Mouse (Mus musculus) cerebellum, adult (tissue): Measurements from ENCODE around the gene Fmnl2.
A peak's percentile ranks its signal among the peaks of the same experiment; 100 is the strongest.

ENCODE experiments used
- ATAC-seq: cut with Nextera tagmentation; 2 replicates; pipeline ENCODE4 v1.9.2; 2017; ENCODE audit warnings: mild to moderate bottlenecking, moderate library complexity, mixed read lengths; ENCODE audit not compliant: insufficient number of reproducible peaks, low FRiP score, low TSS enrichment

The Fmnl2 gene

DNA sequence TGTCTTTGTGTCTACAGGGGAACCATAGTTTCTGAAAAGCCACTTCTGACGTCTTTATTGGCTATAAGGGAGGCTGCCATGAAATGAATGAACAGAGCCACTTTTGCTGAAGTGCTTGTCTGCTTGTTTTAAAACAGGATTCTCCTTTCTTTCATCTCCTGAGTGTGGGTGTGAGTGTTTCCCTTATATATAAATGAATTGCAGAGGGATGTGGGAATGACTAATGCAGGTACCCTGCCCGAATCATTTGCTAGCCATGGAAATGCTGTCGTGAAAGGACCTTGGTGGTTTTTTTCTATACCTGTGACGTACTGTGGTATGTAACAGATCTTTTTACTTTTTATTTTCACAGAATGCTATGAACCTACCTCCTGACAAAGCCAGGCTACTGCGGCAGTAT lies 156.8 kb downstream of the Fmnl2 start:
- no peak for ATAC-seq

DNA sequence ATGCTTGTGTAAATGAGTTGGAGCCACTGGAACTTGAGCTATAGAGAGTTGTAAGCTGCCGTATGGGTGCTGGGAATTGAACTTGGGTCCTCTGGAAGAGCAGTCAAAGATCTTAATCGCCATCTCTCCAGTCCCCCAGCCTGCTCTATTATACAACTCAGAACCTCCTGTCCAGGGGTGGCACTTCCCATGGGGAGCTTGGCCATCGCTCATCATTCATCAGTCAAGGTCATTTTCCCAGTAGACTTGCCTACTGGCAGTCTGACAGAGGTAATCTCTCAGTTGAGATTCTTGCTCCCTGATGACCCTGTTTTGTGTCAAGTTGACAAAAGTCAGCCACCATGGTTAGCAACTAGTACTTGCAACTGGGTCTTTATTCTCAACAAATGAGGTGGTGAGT lies 165.3 kb downstream of the Fmnl2 start:
- no peak for ATAC-seq

DNA sequence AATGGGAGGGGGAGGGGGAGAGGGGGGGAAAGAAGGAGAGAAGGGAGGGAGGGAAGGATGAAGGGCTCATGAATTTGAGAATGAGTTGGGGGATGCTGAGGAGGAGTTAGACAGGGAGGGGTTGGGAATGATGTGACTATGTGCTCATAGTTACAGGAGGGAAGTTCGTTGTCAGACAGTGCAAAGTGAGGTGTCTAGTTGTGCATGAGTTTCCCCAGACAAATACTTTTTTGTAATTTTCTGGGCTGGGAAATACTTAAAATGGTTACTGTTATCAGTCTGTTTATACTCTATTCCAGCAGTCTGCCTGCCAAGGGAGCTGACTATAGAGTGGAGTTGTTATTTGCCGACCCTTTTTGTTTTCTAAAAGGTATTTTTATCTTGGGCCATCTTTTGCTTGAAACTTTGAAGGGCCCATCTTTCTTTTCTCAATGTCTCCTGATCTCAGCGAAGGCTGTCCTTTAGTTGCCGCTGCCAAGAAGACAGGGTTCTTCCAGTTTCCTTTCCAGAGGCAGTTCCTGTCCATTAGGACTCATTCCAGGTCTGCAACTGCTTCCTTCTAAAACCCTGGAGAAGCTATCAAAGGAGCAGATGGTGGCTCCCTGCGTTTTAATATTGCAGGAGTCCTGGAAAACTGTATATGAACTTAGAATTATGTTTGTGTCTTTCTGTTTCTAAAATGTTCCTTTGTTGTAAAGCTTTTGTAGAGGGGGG lies 168.6 kb downstream of the Fmnl2 start:
- no peak for ATAC-seq

DNA sequence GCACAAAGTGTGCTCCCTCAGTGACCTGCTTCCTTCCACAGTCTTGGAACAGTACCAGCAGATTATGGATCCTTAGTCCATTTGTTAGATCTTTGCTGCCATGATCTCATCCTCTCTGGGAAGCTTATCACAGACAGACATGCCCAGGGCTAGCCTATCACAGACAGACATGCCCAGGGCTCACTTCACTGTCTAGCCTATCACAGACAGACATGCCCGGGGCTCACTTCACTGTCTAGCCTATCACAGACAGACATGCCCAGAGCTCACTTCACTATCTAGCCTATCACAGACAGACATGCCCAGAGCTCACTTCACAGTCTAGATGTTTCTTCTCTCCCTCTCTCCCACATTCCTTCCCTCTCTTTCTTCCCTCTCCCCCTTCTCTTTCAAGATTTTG lies 171.2 kb downstream of the Fmnl2 start:
- ATAC-seq: no peak

DNA sequence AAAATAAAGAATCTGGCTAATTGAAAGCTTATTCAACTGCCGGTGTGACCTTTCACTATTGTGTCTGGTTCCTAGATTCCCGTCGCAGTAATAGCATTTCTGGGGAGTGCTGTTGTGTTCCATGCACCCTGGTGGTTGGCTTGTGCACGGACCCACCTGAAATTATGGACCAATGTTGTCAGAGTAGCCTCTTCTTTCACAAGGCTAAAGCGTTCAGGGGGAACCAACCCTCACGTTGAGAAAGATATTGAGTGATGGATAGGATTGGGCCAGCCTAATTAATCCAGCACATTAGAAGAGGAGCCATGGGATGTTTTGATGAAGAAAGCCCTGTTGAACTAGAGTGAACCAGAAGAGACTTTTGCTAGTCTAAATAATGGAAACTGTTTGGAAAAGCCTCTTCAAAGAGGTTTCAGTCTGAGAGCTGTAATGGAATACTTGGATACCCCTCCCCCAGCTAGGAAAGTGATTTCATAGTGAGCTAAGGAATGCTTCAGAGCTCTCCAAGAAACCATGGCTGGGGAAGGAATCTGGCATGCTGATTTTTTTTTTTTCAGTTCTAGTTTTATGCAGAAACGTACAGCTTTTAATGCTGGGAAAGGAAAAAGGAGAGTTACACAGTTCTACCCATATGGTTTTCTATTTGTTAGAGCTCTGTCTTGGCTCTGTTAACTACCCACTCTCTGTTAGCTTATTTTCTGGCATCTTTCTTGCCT lies 172.2 kb downstream of the Fmnl2 start:
- ATAC-seq: no peak

DNA sequence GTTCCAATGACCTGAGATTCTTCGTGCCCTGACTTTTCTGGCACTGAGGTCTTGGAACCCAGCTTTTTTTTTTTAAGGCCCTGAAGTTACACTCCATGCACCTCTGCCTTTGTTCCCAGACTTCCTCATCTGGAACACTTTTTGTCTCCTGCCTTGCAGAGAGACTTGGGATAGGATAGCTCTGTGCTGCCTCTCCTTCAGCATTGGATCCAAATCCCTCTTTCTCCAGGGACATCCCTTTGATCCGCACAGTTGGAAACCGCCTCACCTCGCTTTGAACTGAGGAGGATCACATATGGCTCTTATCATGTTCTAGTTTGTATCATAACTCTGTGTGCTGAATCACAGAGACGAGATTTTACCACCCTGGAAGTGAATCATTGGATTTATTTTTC lies 172.8 kb downstream of the Fmnl2 start:
- no peak for ATAC-seq

DNA sequence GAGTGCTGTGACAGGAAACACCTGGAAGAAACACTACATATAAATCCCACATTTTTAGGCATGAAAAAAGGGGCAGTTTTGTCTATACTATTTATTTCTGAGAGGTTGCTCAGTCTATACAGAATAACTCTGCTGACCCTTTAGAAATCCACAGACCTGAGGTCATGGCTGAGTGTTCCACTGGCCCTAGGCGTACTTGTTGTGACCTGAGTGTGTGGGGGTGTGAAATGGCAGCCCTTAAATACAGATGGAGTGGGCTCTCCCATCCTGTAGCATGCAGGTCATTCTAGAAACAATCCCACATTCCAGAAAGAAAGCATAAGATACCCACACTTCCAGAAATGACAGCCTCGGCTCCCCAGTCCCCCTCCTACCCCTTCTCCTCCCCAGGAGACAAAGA lies 180.6 kb downstream of the Fmnl2 start:
- no peak for ATAC-seq

DNA sequence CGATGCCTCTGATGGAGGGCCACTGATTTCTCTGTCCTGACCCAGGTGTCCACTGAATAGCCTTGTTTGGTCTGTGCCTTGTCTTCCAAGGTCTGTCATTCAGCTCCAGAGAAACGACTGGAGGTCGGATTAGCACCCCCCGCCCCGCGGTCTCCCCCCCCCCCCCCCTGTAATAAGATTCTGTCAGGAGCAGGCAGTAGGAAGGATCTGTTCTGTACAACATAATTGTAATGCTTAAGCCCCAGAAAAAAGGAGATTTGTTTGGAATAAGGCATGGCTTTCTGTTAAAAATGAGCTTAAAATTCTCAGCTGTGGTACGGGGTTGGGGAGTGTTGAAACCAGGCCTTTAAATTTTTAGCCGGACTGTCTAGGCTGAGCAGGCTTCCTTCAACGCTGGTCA lies 181.1 kb downstream of the Fmnl2 start:
- ATAC-seq: no peak

DNA sequence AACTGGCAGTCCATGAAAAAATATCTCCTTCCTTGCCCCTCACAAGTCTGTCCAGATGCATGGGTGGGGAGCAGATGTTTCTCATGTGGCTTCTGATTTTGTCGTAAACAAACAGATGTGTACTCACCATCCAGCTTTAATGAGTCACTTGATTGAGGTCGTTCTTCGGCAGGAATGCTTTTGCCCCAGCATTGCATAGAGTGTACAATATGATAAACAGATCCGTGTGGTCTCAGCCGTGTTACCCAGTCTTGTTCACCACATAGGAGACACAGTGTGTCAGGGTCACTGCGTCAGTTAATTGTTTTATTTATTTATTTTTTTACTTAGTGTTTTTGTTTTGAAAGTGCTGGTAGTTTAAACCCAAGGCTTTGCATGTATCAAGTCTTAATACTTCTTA lies 189.4 kb downstream of the Fmnl2 start:
- ATAC-seq: no peak

DNA sequence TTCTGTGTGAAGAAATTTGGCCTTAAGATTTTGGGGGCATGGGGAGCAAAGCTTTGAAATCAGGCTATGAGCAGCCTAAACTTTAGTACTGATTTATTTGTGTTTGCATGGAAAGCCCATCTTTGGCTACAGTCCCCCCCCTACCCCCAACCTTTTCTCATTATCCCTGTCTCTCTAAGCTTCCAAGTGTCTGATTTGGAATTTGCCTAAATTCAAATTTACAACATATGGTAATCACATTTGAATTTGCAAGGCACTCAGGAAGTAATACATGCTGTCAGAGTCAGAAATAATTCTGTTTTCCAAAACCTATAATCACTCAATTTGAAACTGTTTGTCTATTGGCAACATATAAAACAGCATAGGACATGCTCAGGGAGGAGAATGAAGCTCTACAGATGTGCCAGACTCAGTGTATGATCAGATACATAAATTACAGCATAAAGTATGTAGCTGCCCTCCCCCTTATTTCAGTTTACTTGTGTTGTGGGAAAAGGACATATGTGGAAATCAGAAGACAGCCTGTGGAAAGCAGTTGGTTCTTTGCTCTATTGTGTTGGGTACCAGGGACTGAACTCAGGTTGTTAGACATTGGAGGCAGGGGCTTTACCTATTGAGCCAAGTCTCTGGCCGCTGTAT lies 190.2 kb downstream of the Fmnl2 start:
- no peak for ATAC-seq

DNA sequence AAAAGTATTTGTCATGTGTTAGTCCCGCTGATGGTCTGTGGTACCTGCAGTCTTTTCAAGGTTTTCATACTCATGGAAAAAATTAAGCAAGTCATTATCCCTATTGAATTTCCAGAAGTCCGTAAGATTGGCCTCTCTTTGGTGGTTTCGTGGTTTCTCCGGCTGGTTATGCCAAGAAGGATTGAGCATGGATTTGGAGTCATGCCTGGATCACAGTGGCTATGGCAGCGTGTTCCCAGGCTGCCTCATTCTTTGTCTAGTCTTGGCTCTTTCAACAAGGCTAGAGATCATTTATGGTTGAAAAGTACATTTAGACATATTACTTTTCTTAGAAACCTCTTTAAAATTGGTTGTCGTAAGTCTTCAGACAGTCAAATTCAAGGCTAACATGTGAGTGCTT lies 192.7 kb downstream of the Fmnl2 start:
- no peak for ATAC-seq

DNA sequence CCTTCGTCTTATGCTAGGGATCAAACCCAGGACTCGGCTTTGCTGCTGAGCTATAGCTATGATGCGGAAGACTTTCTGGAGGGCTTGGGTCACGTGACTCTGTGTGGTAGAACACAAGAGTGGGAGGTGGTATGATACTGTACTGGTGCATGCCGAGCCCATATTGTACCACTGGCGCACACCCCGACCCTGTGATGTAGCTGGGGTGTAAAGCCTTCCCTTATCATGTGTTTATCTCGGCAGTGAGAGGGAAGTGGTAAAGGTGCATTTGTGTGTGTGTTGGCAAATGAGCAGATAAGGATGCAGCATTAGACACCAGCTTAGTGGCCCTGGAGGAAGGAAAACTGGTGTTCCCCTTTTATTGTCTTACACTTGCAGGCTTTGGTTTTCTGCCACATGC lies 193.8 kb downstream of the Fmnl2 start:
- no peak for ATAC-seq

DNA sequence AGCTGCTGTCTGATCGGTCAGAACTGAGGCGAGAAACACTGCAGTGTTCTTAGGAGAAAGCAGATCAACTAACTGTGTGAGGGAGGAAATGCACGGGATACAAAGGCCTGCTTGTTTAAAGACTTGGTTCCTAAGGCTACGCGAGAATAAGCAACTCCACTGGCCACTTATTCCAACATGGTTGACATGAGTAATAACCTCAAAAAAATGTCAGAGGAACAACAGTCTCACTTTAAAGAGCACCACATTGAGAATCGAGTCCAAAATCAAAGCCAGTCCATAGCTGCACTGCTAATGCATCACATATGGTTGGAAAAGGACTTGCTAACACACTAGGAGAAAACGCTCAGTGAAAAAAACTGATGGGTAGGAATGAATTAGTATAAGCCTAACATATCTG lies 196.1 kb downstream of the Fmnl2 start:
- ATAC-seq: no peak

DNA sequence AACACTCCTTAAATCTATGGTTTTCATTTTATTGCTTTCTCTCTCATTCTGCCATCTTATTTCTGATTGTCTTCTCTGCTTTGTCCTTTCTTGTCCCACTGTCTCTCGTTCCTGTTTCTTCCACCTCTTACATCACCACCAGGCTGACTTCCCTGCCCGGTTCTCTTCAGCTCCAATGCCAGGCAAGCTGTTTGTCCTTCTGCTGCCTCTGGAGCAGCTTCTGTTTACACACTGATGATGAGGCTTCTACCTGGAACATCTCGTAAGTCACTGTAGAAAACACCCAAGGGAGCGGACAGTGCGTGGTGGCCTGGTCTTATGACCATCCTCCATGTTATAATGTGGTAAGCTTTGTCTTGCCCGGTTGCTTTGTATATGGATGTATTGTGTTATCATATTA lies 198.9 kb downstream of the Fmnl2 start:
- ATAC-seq: no peak

DNA sequence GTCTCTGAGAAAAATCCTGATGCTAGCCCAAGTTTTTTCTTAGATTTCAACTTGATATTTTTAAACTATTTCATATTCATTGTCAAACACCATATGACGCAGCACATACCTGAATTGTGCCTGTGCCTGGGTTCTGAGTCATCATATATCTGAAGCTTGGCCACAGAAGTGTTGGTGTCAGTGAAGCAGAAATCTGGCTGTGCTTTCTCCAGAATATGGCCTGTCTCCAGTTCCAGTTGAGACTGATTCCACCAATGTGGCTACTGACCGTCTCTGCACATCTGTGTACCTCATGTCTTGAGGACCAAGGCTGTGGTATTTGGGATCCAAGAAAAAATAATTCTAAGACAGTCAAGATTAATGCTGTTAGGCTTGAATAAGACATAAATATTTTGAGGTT lies 199.6 kb downstream of the Fmnl2 start:
- ATAC-seq: no peak

DNA sequence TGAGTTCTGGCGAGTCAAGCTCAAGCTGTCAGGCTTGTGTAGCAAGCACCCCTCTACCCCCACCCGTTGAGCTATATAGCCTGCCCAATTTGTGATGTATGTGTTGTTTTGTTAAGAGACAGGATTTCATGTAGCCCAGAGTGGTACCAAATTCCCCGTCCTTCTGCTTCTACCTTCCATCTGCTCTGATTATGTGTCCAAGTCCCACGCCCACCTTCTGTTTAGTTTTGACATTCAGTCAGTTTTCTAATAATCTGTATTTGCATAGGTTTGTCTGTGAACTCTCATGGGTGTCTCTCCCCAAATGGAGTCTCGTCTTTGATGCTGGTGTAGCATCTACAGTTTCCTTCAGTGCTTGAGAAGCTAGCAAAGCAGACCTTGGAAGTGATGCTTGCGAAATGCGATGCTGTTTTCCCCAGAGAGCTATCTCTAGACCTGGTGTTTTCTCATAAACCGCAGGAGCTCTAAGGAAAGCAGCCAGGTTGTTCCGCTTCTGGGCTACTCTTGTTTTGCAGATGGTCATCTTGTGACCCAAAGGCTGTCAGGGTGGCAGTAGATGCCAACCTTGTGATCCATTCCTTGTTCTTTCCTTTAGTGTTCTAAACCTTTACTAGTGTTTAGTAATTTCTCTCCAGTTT lies 203.8 kb downstream of the Fmnl2 start:
- ATAC-seq: peak; percentile 62

DNA sequence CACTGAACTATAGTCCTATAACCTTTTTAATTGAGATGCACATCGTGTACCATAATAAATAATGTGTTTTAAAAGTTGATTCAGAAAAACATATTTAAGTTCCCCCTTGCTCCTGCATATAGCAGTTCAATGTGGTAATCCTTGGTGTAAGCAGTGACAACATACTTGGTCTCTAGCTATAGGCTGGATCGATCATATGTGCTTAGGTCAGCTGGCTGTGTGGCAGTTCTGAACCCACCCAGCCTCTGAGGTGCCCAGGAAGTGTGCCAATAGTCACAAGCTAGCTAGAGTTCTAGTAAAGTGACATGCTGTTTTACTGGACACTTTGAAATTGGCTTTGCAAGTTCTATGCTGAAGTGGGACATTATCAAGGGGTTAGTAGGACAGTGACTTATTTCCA lies 209.3 kb downstream of the Fmnl2 start:
- ATAC-seq: no peak

DNA sequence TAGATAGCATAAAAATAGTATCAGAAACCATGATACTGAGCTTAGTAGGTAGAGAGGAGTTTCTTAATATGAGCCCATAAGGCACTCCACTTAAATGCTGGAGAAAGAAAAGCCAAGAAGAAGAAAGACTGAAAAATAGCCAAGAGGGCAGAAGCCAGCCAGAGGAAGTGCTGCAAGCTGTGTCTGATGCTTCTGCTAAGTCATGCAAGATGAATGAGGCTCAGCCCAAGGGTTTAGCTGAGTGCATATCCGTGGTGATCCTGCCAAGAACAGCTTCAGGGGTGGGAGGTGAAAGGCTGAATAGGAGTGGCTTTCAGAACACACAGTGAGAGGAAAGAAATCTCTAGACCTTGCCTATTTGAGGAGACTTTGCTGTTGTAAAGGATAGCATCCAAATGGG lies 212.9 kb downstream of the Fmnl2 start:
- ATAC-seq: peak; percentile 66; the same call in 1 of the 2 replicates

DNA sequence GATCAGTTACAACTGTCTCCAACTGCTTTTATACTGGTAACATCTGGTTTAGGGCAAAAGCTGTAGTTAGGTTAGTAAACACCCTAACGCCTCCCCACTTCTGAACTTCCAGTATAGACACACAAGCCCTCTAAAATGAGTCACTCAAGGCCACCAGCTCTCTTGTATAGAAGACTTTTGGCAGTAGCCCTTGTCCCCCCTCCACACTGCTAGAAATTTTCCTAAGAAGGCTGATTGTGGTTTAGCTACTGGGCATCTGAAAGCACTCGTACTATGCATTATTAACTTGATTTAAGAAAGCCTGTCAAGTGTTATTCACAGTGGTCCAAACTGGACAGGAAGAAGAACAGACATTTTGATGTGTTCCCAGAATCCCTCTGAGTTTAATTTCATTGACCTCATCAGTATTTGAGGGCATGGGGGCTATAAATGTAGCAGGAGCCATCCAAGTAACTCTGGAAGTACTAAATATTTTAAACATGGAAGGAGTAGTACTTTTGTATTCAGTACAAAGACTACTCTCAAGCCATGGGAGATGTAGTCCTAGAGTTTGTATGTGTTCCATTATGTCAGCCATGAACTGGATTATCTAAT lies 222.1 kb downstream of the Fmnl2 start:
- no peak for ATAC-seq

DNA sequence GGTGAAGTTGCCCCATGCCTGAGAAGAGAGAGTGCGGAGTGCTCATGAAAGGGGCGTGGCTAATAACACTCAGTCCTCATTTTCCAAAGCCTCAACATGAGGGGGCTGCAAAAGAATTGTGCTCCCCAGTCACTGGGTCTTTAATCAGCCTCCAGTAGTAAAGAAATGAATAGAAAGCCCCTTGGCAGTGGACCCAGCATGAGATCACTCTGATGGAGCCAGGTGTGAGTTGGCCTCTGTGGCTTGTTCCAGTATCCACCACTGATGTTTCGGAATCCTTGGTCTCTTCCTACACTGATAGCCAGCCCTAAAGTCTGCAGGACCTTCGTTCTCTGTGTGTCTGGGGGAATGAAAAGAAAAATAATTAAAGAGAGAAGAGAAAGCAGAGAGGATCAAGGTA lies 224.4 kb downstream of the Fmnl2 start:
- no peak for ATAC-seq

DNA sequence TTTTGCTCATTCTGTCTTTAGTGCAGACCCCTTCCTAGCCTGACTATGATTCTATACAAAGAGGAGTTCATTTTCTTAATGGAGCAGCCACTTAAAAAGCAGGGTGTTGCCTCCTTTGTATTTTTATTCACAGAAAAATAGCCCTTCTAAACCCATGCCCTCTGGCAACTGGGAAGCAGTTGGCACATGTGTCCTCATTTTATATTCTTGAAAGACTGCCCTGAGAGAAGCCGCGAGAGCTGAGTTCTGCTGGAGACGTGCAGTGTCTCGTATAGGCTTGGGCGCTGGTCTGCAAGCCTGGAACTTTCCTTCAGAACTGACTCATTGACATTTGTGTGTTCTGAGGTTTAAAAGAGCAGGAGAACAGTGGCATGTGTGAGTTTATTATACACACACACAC lies 224.8 kb downstream of the Fmnl2 start:
- no peak for ATAC-seq
